Mouse (Mus musculus) ovary, postnatal 36 days (tissue): ENCODE data around the gene Zranb1.
A peak's percentile ranks its signal among the peaks of the same experiment; 100 is the strongest.

Experiments
- DNase-seq: peaks from one replicate; pipeline ENCODE4 v3.0.0; 2022; ENCODE audit warnings: low spot score, mixed read lengths

Zranb1 gene

GRCm38 (mm10) chr7:132930850-132931559, at the start of gene Zranb1:
TSS of gene Zranb1 (plus strand) at chr7:132931142.
- DNase-seq, result peak; percentile 98

DNA sequence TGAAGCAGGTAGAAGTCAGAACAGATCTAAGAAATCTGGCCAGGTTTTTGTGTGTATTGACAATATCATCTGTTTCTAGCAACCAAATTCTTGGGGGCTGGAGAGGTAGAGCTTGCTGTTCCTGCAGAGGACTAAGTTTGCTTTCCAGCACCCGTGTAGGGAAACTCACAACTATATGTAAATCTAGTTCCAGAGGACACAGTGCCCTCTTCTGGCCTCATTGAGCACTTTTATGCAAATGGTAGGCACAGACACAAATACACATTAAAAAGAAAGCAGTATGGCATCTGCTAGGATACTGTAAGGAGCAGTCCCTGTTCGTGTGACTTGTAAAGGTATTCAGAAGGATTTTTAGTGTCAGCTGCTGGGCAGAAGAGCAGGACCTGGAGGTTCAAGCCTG, 48.6 kb upstream of the Zranb1 start:
- DNase-seq, result no peak

- DNase-seq, result no peak
Observed at GRCm38 (mm10) chr7:132884031-132884430, 46.9 kb upstream of the Zranb1 start.

- DNase-seq, result no peak
Observed at GRCm38 (mm10) chr7:132887019-132887804, 43.7 kb upstream of the Zranb1 start.

DNA sequence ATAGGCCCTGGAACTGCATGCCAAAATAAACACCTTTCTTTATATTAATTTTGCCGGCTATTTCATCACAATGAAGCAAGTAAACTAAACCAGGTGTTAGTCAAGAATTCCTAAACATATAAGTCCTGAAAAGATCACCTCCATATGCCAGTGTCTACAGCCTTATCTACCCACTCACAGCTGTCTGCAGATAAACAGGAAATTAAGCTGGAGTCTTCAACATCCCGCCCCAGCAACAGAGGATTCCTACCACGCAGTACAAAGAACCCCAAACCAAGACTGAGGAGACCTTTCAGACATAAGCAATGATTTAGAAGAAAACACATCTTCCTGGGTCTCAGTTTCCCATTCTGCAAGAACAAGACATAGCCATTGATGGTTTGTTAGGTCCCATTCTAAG, 42.9 kb upstream of the Zranb1 start:
- DNase-seq, result no peak

DNA sequence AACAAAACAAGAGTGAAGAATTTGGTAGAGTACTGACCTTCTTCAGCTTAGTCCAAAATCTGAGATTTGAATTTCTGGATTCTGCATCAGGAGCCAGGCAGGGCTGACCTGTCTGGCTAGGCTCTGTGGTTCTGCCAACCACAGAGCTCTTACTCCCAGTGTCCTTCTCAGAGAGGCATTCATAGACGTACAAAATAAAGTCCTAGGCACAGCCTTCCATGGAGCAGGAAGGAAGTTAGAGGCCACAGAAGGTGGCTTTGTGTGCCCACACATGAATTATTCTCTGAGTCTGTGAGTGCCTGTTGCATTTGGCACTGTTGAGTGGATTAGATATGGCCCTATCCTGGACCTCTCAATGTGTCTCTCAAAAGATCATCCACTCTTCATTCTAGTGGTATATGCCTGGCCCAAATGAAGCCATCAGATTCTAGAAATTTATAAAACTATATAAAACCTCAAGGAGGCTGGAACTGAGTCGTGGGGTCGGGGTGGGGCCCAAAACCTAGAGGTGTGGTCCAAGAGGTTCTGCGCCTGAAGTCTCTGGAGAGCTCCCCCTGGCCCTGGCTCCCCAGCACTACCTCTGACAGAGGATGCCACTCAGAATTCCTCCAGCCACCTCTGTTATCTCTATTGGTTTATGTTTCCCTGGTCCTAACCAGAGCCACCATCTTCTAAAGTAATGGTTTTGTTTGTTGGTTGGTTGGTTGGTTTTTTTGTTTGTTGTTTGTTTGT, 42.3 kb upstream of the Zranb1 start:
- DNase-seq, result no peak

DNA sequence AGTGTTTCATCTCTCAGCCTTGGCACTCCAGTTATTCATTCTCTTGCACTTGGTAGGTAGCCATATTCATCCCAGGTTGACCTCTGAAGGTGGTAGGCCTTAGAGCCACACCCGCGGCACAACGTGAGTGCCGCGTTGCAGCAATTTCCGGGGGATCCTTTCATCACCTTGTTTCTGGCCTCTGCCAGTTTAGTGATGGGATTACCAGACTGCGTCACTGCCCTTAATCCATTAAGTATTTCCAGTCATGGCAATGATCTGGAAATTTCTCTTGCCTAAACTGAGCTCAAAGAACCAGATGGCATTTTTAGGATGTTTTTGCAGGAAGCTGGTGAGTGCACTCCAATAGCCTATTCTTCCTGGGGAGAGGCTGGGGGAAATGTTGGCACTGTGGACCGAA, 41.3 kb upstream of the Zranb1 start:
- DNase-seq, result no peak

GRCm38 (mm10) chr7:132890201-132890600, 40.7 kb upstream of the Zranb1 start:
- no peak for DNase-seq

DNA sequence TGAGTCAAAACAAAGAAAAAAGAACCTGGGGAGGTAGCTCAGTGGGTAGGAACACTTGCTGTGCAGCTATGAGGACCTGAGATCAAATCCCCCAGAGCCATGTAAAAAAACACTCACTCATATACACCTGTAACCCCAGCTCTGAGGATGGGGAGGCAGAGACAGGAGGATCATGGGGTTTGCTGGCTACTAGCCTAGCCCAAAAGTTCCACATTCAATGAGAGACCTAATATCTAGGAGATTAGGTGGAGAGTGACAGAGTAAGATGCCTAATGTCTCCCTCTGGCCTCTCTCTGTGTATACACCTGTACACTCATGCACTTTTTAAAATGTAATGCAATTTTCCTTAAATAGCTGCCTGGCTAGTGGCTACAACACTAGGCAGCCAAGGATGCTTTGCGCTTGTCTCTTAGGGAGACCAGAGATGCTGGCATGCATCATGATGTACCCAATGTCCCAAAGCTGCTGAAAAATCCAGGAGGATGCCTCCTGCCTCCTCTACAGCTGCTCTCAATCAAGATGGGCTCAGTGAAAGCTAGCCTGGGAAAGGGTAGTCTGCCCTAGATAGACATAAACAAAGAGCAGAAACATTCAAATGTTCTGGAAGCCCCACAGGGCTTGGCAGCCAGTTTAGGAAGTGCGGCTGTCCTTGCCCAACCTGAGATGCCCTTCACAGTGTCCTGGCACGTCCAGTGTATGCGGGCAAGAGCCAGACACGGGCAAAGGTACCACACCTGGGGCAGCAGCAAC, 39.2 kb upstream of the Zranb1 start:
- no peak for DNase-seq

DNA sequence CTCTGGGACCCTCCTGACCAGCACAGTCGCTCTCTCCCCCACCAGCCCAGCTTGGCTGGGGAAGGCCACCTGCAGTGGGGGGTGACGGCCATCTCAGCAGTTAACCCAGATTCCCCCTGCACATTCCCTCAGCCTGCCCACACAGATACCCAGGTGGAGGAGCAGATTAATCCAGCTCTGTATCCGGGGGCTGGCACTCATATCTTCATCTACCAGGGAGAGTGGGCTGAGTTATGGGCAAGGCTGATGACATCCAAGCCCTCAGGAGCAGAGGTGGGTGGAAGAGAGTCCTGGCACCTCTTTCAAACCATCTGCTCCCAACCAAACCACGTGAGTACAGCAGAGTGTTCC, 38.7 kb upstream of the Zranb1 start:
- no peak for DNase-seq

GRCm38 (mm10) chr7:132892806-132893205, 38.1 kb upstream of the Zranb1 start:
- no peak for DNase-seq

- no peak for DNase-seq
Observed at GRCm38 (mm10) chr7:132893336-132893735, 37.6 kb upstream of the Zranb1 start.

GRCm38 (mm10) chr7:132894841-132895555, 35.9 kb upstream of the Zranb1 start:
- DNase-seq, result no peak

- no peak for DNase-seq
Observed at GRCm38 (mm10) chr7:132896206-132896815, 34.6 kb upstream of the Zranb1 start.

GRCm38 (mm10) chr7:132897258-132897657, 33.7 kb upstream of the Zranb1 start:
- DNase-seq, result no peak

DNA sequence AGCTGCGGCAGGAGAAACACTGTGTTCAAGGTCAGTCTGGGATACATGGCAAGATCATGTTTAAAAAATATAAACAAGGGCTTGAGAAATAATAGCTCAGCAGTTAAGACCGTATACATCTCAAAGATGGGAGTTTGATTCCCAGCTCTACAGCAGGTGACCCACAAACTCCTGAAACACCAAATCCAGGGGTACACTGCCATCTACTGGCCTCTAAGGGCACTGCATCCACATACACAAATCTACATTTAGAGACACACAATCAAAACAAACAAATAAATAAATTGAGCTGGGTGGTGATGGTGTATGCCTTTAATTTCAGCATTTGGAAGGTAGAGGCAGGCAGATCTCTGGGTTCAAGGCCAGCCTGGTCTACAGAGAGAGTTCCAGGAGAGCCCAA, 32.7 kb upstream of the Zranb1 start:
- no peak for DNase-seq

DNA sequence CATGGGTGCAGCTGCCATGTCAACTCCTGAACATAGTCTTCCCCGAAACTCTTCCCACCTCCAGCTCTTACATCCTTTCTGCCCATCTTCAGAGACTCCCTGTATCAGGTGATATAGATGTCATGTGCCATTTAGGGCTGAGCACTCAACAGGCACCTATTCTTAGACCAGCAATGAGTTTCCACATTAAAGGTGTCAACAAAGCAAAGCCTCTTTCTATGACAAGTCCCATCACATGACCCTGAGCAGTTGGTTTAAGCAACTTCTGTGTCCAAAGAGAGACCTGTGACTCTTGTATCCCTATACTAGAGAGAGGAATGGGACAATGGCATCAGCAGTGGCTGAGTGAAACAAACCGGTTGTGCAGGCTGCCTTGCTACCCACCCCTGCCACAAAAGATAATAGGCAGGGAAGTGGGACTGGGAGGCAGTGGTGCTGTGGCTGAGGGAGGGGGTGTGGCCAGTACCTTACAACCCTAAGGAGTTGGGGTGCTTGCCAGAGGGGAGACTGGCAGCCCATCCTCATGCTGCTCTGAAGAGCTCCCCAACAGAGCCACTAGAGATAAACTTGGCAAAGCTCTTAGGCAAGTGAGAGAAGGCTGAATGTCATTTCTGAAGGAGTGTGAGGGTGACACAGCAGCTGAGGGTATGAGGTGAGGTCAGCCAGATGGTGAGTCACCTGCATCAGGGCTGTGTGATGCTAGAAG, 30.0 kb upstream of the Zranb1 start:
- no peak for DNase-seq

DNA sequence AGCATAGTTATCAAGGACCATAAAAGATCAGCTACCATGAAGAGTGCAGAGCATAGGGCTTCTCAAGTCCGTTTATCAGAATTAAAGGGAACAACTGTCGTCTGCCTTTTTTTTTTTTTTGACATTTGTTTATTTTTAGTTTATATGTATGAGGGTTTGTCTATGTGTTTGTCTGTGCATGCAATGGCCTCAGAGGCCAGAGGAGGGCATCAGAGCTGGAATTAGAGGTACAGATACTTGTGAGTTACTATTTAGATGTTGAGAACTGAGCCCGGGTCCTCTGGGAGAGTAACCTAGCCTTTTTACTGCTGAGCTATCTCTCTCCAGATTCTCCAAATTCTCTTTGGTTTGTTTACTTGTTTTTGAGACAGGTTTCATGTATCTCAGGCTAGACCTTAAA, 27.1 kb upstream of the Zranb1 start:
- DNase-seq, result no peak

DNA sequence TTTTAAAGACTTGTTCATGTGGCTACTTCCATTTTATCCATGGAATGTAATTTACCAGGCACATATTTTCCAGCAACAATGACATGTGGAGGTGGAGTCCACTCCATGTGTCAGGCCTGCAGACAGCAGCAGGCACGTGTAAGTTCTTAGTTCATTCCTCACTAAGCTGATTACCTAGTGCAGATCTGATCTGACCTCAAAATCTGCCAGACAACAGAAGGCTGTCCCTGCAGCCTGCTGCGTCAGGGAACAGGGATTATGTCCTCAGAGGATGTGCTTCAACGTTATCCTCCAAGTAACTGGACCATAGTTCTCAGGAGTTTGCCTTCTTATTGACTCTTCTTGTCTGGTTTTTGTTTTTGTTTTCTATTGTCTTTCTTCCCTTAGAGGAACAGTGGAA, 9.0 kb upstream of the Zranb1 start:
- no peak for DNase-seq

DNA sequence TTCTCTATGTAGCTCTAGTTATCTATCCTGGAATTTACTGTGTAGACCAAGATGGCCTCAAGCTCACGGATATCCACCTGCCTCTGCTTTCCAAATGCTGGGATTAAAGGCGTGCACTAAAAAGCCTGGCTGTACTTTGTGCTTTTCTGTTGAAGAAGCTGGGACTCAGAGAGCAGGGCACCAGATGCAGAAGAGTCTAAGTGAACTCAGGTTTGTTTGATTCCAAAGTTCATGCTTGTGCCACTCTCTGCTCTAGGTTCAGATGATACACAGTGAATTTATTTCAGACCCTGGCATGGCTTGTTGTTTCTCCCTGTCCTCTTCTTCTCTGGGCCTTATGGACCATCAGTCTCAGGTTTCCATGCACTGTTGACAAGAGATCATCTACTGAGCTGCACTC, 5.7 kb upstream of the Zranb1 start:
- DNase-seq, result no peak

- DNase-seq, result no peak
Observed at GRCm38 (mm10) chr7:132927201-132927600, 3.7 kb upstream of the Zranb1 start.
